Mouse (Mus musculus) activated CD4-positive, CD25-positive, alpha-beta regulatory T cell, adult 9 weeks (primary cell): ENCODE results near the gene Trmt2b. TPM values are rescaled to one million over a fixed set of nuclear protein-coding genes. Genes with fewer than 3 reads are reported as not detected.

ENCODE experiments used
- polyA plus RNA-seq: library from polyadenylated mRNA; unstranded; fragments of 100-300 nt; shearing (Covaris generic); gene quantifications from one replicate; pipeline ENCODE4 v1.2.1, GENCODE M21; 2017

Gene Trmt2b
- polyA plus RNA-seq = 38.0 TPM

GRCm38 (mm10) chrX:134276275-134277160, at the start of gene Trmt2b:
Gene Trmt2b, minus strand, starts transcription at chrX:134276984.

DNA sequence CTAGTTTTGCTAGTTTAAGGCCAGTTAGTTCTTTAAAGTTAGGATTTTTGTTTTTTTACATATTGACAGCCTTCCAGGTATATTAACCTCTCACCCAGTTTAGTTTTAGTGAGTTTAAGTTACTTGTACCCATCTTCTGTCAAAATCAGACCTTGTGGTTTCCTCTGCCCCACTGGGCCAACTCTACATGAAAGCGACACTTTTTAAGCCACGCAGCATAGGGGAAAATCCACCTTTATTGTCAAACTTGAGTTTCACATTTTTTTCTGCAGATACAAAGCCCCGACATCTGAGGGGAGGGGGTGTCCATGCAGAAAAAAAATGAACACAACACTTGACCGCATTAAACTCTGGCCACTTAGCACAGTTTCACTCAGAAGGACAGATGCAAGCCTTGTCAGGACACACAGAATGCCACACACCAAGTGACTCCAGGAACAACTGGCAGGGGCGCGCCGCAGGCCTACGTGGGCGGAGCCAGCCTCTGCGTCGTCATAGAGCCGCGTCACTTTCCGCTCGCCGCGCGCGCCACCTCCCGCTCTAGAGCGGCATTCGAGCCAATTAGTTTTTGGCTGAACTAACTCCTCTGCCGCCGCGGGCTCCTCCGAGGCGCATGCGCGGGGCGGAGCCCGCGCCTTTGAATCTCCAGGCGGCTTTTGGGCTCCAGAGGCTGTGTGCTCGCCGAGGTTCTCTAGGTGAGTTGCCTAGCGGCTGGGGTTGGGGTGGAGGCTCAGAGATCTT, 30.9 kb upstream of the Trmt2b start, which contains the start of gene Cenpi:
Gene Cenpi (plus strand): TSS at position 551 of the 741 bp plus-strand sequence.

GRCm38 (mm10) chrX:134221856-134222255, 54.9 kb downstream of the Trmt2b start, which contains the start of gene Nox1:
Gene Nox1, minus strand, starts transcription at chrX:134221956.

GRCm38 (mm10) chrX:134187201-134187600, 89.6 kb downstream of the Trmt2b start, which contains the start of gene Arl13a:
Gene Arl13a, plus strand, starts transcription at chrX:134187501.

Other genes with a start within 250 kb of the Trmt2b start
- 53.6 TPM for gene Cstf2, start 217.8 kb downstream of the Trmt2b start, polyA plus RNA-seq
- 1.5 TPM for gene Xkrx, start 114.9 kb downstream of the Trmt2b start, polyA plus RNA-seq
- not detected for gene Arl13a, start 89.5 kb downstream of the Trmt2b start, polyA plus RNA-seq
- gene Nox1, start 55.0 kb downstream of the Trmt2b start, polyA plus RNA-seq = 0.83 TPM
- gene Tmem35a, start 18.2 kb upstream of the Trmt2b start, polyA plus RNA-seq = not detected
- gene Cenpi, start 31.1 kb upstream of the Trmt2b start, polyA plus RNA-seq = 3.2 TPM
- not detected for gene Drp2, start 127.6 kb upstream of the Trmt2b start, polyA plus RNA-seq
- gene Taf7l, start 199.5 kb upstream of the Trmt2b start, polyA plus RNA-seq = not detected